Mouse (Mus musculus): ENCODE results near the gene Myh14.
A peak's percentile ranks its signal among the peaks of the same experiment; 100 is the strongest.

Myh14 gene

GRCm38 (mm10) chr7:44601646-44602045 is 69.0 kb downstream of the Myh14 start:
- DNase-seq (ENCODE audit: low read depth, low spot score) = no peak

GRCm38 (mm10) chr7:44600691-44601262 is 69.9 kb downstream of the Myh14 start:
- DNase-seq (ENCODE audit: low read depth, low spot score) = no peak

- DNase-seq (ENCODE audit: low read depth, low spot score) = no peak
These were observed 72.3 kb downstream of the Myh14 start for GRCm38 (mm10) chr7:44598336-44598735.

DNA sequence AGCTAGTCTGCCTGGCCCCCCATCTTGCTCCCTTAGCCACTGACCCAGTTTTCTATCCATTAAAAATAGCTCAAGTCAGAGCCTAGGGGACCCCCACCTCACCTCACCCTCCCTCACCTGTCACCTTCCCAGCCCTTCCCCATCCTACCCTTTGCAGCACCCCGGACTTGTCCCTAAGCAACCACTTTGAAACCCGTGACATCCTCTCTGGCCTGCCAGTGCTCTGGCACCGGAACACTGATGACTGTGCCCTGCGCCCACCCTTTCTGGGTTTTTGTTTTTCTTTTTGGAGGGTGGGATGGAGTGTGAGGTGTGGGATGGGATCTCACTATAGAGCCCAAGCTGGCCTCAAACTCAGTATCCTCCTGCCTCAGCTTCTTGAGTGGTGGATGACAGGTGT is 73.0 kb downstream of the Myh14 start:
- DNase-seq (ENCODE audit: low read depth, low spot score) = no peak

GRCm38 (mm10) chr7:44596996-44597538 is 73.6 kb downstream of the Myh14 start:
- DNase-seq (ENCODE audit: low read depth, low spot score) = no peak

GRCm38 (mm10) chr7:44596051-44596450 is 74.6 kb downstream of the Myh14 start:
- DNase-seq (ENCODE audit: low read depth, low spot score) = no peak

- no peak for DNase-seq (ENCODE audit: low read depth, low spot score)
These were observed 75.5 kb downstream of the Myh14 start for GRCm38 (mm10) chr7:44595131-44595561.

- no peak for DNase-seq (ENCODE audit: low read depth, low spot score)
These were observed 76.4 kb downstream of the Myh14 start for GRCm38 (mm10) chr7:44594291-44594690.

- peak; percentile 34 for DNase-seq (ENCODE audit: low read depth, low spot score)
These were observed 76.9 kb downstream of the Myh14 start for GRCm38 (mm10) chr7:44593775-44594174.

GRCm38 (mm10) chr7:44593051-44593450 is 77.6 kb downstream of the Myh14 start:
- no peak for DNase-seq (ENCODE audit: low read depth, low spot score)

GRCm38 (mm10) chr7:44591348-44592116 is 79.1 kb downstream of the Myh14 start:
- DNase-seq (ENCODE audit: low read depth, low spot score) = no peak

DNA sequence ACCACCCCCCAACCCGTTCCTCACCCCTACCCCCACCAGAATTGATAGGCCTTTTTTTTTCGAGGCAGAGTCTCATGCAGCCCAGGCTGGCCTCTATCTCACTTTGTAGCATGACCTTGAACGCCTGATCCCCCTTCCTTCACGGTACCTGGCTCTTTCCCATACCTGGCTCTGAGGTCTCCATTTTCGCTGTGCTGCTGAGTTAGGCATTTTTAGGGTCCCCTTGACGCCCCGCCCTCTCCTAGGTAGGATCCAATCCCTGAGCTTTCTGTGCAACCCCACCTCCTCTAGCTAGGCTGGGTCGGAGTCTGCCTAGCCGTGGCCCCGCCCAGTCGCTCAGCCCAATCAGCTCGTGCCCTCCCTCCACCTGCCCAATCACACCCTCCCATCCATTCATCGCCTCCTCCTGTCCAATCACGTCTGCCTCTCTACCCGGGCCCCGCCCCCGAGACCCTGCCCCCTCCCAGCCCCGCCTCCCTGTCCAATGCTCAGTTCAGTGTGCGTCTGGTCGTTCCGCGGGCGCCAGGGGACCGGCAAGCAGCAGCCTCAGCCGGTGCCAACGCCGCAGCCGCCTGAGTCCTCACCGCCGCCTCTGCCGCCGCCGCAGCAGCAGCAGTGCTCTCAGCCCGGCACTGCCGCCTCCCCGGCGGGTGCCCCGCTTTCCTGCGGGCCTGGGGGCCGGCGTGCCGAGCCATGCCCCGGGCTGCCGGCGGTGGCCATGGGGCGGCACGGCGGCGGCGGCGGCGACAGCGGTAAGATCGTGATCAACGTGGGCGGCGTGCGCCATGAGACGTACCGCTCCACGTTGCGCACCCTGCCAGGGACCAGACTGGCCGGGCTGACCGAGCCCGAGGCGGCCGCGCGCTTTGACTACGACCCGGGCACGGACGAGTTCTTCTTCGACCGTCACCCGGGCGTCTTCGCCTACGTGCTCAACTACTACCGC is 80.0 kb downstream of the Myh14 start, which contains the start of gene Kcnc3:
TSS of gene Kcnc3 (plus strand) at position 263 of the 946 bp plus-strand sequence.
- DNase-seq (ENCODE audit: low read depth, low spot score) = peak; percentile 92

GRCm38 (mm10) chr7:44589946-44590345 is 80.7 kb downstream of the Myh14 start:
- DNase-seq (ENCODE audit: low read depth, low spot score) = no peak

DNA sequence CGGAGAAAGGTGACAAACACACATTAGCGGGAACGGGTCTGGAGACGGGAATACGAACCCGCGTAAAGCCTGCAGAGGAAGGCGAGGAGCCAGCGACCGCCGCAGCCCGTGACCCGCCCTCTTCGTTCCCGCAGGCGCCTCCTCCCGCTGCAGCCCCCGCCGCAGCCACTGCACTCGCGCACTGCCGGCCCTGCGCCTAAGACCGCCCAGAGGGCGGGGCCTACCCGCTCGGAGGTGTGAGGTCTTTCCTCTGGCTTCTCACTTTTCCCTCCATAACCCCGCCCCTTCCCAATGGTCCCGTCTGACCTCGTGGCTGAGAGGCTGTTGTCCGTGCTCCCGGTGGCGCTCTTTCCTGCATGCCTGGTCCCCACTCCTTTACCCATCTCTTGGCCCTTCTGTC is 81.5 kb downstream of the Myh14 start:
- DNase-seq (ENCODE audit: low read depth, low spot score) = peak; percentile 68

- no peak for DNase-seq (ENCODE audit: low read depth, low spot score)
These were observed 82.3 kb downstream of the Myh14 start for GRCm38 (mm10) chr7:44588338-44588737.

- no peak for DNase-seq (ENCODE audit: low read depth, low spot score)
These were observed 83.0 kb downstream of the Myh14 start for GRCm38 (mm10) chr7:44587676-44588075.

GRCm38 (mm10) chr7:44586930-44587329 is 83.7 kb downstream of the Myh14 start:
- peak; percentile 15 for DNase-seq (ENCODE audit: low read depth, low spot score)

DNA sequence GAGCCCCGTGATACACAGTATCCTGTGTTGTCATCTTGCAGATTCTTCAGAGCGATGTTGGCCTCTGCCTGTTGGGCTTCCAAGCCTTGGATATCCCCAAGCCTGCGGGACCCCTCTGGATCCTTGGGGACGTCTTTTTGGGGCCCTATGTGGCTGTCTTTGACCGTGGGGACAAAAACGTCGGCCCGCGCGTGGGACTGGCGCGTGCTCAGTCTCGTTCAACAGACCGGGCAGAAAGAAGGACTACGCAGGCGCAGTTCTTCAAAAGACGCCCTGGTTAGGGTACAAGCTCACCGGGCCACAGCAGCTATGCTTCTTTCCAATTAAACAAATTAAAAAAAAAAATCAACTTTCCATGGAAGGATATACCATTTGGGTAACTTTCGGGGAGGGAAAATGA is 84.1 kb downstream of the Myh14 start:
- DNase-seq (ENCODE audit: low read depth, low spot score) = no peak

GRCm38 (mm10) chr7:44585606-44586005 is 85.0 kb downstream of the Myh14 start:
- DNase-seq (ENCODE audit: low read depth, low spot score) = no peak

DNA sequence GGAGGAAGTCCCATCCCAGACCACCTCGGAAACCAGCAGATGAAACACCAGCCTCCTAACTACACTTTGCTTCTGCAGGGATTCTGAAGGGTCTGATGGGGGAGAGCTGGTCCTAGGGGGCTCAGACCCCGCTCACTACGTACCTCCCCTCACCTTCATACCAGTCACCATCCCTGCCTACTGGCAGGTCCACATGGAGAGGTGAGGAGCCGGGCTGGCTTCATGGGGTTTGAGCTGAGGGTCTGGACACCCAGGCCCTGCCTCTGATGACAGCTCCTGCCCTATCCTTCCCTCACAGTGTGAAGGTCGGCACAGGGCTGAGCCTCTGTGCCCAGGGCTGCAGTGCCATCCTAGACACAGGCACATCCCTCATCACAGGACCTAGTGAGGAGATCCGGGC is 85.7 kb downstream of the Myh14 start:
- no peak for DNase-seq (ENCODE audit: low read depth, low spot score)

DNA sequence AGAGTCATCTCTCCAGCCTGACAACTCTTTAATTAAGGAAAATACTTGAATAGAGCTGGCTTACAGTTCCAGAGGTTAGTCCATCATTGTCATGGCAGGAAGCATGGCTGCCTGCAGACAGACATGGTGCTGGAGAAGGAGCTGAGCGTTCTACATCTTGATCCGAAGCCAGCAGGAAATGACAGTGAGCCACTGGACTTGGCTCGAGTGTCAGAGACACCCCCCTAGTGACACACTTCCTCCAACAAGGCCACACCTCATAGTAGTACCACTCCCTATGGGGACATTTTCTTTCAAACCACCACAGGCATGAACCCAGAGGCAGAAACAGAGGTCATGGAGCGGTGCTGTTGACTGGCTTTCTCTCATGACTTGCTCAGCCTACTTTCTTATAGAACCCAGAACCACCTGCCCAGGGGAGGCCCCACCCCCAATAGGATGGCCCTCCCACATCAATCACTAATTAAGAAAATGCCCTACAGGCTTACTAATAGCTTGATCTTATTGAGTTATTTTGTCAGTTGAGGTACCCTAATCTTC is 86.3 kb downstream of the Myh14 start:
- no peak for DNase-seq (ENCODE audit: low read depth, low spot score)

DNA sequence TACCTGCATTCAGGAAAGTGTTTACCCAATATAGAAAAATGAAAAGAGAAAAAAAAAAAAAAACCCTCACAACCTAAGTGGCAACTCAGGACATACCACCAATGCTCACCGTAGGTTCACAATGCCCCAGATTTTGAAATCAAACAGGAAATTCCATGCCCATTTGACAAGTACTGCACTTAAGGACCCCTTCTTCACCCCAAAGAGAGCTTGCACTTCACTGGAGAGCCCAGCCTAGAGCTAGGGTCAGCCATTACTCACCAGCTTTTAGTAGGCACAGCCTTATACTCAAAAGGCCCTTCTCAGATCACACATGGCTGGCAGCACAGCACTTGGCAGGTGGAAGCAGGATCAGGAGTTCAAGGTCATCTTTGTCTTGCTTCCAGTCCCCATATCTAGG is 87.5 kb downstream of the Myh14 start:
- DNase-seq (ENCODE audit: low read depth, low spot score) = no peak

Measured in skeletal muscle tissue, adult 2 months (tissue).